Mouse (Mus musculus) A20 (cell line): ENCODE results near the gene Zc3h8.

Experiments
- DNase-seq: peaks from one replicate; pipeline ENCODE4 v3.0.0-alpha.2; 2011; ENCODE audit warnings: low read depth, low spot score

The Zc3h8 gene

GRCm38 (mm10) chr2:128943538-128944528 is at the start of gene Zc3h8:
TSS of gene Zc3h8 (minus strand) at chr2:128944077.
- peak; percentile 98 for DNase-seq

GRCm38 (mm10) chr2:128984746-128985145 is 40.9 kb upstream of the Zc3h8 start:
- DNase-seq = no peak

DNA sequence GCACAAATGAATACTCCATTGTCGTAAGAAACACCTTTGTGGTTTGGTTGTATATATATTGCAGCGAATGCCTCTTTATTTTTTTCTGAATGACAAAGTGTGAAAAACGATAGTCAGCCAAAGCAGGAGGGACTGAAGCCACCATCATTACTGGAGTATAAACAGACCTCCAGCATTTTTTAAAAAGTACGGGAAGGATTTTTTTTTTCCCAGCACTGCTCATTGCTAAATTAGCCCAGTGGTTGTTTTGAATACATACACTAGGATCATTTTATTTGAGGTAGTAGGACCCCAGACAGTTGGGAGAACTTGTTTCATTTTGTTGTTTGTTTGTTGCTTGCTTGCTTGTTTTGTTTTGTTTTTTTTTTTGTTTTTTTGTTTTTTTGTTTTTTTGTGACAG is 31.7 kb upstream of the Zc3h8 start:
- no peak for DNase-seq

- no peak for DNase-seq
Measured at GRCm38 (mm10) chr2:128972301-128972700, 28.4 kb upstream of the Zc3h8 start.

DNA sequence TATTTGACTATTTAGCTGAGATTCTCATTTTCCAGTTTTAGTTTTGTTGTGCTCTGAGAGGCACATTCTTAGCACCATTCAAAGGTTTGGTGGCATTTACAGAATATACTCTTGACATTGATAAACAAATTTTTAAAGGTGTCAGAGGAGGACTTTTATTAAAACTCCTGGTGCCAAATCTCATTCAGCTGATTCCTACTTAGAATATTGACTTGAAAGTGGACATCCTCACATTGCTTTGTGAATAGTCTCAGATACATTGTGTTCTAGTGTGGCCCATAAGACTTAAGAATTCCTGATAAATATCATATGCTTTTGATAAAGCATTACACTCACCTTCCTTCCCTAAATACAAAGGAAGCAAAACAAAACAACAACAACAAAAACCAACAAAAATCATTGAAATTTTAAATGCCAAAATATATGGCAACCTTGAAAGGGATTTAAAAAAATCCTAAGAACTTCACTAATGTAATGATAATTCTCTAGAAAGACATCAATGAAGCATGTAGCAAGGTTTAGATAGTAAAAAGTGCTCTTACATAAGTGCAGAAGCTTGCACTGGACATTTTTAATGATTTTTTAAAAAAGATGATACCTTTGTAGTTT is 24.7 kb upstream of the Zc3h8 start:
- DNase-seq = peak; percentile 17

DNA sequence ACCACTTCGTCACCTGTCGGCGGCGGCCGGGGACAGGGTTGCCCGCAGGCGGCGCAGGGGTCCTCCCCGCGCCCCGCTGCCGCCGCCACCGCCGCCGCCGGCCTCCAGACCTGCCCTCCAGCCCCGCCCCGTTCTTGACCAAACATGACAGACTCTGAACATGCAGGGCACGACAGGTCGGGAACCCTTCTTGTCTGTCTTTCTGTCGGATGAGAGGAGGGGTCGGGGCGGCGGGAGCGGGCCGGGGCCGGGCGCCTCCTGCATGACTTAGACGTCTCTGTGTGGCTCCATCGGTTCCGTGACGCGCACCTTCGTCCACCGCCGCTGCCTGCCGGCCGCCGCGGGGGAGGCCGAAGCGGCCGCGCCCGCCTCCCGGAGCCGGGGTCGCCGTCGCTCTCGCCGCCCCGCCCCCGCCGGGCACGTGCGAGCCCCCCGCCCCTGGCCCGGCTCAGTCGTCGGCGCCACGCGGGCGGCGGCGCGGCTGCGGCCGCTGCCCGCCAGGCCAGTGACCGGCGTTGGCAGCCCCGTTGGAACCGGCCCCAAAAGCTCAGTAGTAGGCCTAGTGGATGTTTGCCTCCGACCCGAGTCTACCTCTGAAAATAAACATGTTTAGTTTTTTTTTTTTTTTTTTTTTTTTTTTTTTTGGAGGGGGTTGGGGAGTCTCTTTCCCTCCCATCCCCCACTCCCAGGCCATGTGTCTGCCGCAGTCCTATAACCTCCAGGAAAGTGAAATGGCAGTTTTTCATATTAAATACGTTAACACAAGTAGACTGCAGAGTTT is 24.0 kb upstream of the Zc3h8 start, which contains the start of gene Gm10762:
TSS of gene Gm10762 (minus strand) at position 65 of the 781 bp plus-strand sequence.
- DNase-seq = peak; percentile 86

DNA sequence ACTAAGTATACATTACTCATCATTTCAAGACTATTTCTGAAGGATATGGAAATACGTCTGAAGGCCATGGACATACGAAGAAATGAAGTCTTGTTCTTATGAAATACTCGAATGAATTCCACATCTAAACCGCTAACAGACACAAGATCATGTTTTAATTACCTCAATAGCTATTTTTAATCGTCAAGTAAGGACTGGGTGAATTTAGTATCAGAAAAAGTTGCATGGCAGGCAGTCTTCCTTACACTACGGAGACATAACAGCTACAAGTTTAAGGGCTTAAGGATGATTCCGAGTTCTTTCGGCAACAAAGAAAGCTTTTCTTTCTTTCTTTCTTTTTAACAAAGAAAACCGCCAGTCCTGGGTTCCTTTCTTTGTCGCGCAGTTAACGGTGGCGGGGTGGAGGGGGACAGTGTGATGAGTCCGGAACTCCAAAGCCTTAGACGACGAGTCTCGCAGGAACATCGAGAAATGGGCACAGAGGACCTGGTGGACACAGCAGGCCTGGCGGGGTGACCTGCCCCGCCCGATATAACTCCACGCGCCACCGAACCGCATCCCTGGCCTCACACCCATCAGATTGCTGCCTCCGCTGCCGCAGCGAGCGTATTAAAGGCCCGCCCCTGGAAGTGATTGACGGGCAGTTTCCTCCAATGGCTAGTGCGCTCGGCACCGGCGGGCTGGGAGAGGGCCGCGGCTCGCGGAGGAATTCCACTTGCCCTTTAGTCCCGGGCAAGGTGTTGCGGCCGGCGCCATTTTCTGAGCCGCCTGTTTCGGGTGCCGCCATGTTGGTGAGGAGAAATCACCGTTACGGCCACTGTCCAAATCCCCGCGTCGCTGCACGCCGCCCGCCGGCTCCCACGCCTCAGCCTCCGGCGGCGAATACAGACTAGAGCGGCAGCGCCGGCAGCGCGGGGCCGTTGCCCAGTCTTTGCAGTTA is 23.0 kb upstream of the Zc3h8 start, which contains the start of gene Zc3h6:
TSS of gene Zc3h6 (plus strand) at position 762 of the 940 bp plus-strand sequence.
- DNase-seq = peak; percentile 99

DNA sequence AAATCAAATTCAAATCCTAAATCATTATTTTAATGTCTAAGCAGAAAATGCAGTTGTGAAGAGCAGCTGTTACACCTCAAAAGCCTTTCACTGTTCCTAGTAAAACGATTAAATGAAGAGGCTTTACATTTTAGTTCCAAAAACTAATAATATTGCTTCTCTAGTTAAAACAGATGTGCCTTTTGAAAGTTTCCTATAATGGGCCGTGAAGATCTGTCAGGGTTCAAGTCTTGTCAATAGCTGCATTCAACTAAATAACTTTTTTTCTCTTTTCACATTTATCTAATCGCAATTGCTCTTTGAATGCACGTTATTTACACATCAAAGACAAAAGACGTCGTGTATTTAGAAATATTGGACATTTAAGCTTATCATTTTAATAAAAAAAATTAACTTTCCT is 22.4 kb upstream of the Zc3h8 start:
- DNase-seq = no peak

DNA sequence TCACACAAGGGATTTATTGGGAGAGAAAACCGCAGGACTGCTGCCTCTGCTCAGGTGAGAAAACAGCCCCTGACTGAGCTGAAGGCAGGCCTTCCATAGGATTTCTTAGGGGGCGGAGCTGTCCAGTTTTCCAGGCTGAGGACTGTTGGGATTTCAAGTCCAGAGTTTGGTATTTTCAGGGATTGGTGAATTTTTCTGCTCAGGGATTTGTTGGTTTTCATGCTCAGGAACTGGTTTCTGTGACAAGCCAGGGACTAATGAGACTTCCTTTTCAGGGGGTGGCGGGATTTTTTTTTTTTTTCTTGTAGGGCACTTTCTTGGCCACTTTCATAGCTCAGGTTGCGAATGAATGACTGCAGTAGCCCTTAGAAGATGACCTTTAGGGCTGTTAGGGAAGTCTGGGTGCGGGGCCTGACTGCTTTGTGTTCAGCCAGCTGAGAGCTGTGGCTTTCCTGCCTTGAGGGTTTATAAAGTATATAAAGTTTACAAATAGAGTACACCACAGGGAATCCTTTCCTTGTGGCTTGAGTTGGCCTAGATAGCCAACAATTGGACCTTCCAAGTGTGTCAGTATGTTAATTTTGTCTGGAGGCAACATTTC is 21.7 kb upstream of the Zc3h8 start:
- DNase-seq = peak; percentile 22

GRCm38 (mm10) chr2:128954186-128954585 is 10.3 kb upstream of the Zc3h8 start:
- DNase-seq = no peak

- peak; percentile 68 for DNase-seq
Measured at GRCm38 (mm10) chr2:128947962-128948588, 4.2 kb upstream of the Zc3h8 start.

DNA sequence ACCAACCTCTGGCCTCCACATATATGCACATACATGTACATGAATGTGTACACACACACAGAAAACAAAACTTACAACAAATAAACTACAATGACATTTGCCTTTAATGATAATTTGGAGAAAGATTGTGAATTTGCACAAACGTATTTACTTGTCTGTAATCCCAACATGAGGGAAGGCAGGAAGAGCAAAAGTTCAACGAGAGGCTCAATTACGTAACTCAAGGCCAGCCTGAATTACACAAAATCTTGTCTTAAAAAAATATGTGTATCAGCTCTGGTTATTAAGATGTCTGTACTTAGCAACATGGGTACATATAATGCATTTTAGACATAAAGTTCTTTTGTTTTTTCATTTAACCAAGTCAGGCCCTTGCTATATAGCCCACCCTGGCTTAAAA is 7.6 kb downstream of the Zc3h8 start:
- no peak for DNase-seq

GRCm38 (mm10) chr2:128930704-128931103 is 13.2 kb downstream of the Zc3h8 start:
- DNase-seq = no peak

DNA sequence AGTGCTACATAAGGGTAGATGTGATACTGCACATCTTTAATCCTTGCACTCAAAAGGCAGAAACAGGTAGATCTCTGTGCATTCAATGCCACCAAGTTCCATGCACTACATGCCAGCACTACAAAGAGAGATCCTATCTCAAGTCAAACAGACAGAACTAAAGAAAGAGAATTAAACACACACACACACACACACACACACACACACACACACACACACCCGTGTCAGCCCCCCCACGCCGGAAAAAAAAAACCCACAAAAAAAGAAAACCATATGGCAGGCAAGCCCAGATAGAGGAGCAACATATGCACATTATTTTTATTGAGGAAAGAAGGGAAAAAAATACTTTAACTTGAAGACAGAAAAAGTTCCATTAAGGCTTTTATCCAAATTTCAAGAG is 15.4 kb downstream of the Zc3h8 start:
- no peak for DNase-seq

- no peak for DNase-seq
Measured at GRCm38 (mm10) chr2:128924799-128925198, 19.1 kb downstream of the Zc3h8 start.

DNA sequence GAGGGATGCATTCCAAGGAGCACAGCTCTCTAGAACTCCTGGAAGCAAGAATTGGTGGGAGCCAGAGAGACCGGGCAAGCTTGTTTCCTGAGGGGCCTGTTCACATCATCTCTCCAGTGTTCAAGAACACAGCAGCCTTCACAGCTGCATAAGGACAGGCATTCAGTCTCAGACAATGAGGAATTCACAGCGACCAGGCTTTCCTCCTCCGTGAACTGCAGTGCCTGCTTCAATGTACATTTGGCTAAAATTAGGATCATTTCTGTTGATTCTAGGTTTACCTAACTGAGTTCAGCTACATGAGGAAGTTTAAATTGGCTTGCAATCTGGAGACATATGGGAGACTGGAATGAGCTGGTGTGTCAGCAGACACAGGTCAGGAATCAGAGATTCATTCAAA is 27.3 kb downstream of the Zc3h8 start:
- DNase-seq = no peak

DNA sequence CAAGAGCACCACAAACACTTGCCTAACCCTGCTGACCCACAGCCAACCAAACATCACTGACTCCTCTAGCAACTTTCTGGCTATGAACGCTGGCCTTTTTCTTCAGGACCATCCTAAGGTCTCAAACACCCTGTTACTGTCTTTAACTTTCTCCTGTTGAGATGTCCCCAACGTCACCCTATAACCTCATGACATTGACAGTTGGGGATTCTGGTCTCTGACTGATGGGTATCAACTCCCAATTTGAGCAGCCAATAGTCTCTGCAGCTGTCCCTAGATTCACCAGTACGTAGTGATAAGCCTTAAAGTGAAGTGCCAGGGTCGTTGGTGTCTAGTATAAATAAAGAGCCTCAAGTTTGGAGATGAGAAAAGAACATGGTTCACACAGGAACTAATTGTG is 28.9 kb downstream of the Zc3h8 start:
- DNase-seq = no peak

GRCm38 (mm10) chr2:128903661-128904060 is 40.2 kb downstream of the Zc3h8 start:
- no peak for DNase-seq

- no peak for DNase-seq
Measured at GRCm38 (mm10) chr2:128902843-128903242, 41.0 kb downstream of the Zc3h8 start.

- DNase-seq = no peak
Measured at GRCm38 (mm10) chr2:128892180-128892721, 51.6 kb downstream of the Zc3h8 start.
